Mouse (Mus musculus) intestine, postnatal 0 days (tissue): Measurements from ENCODE around the gene Sox12. TPM values are rescaled to one million over a fixed set of nuclear protein-coding genes. Genes with fewer than 3 reads are reported as not detected.

Experiments used
- ATAC-seq: fragments of 200-750 bp; cut with Nextera tagmentation; 2 replicates; pipeline ENCODE4 v1.8.0; 2017; ENCODE audit warnings: mild to moderate bottlenecking, moderate TSS enrichment, moderate library complexity
- H3K27ac ChIP-seq: fragments of 300-500 bp; sonication (generic); 2 replicates; pipeline ENCODE4 v1.5.1; 2014; ENCODE audit warnings: mild to moderate bottlenecking, low read depth, low read length, moderate library complexity
- H3K27me3 ChIP-seq: fragments of 300-500 bp; sonication (generic); replicated peaks from 2 replicates; pipeline ENCODE4 v1.6.1; 2014; ENCODE audit warnings: low read length, mixed read lengths; ENCODE audit not compliant: control insufficient read depth, insufficient read depth
- H3K36me3 ChIP-seq: fragments of 300-500 bp; sonication (generic); 2 replicates; pipeline ENCODE4 v1.6.1; 2014; ENCODE audit warnings: mild to moderate bottlenecking, moderate library complexity; ENCODE audit not compliant: control insufficient read depth, insufficient read depth
- H3K4me1 ChIP-seq: fragments of 300-500 bp; sonication (generic); replicated peaks from 2 replicates; pipeline ENCODE4 v1.6.1; 2014; ENCODE audit warnings: antibody characterized with exemption, low read length, mixed read lengths; ENCODE audit not compliant: control insufficient read depth, insufficient read depth
- H3K4me2 ChIP-seq: fragments of 300-500 bp; sonication (generic); replicated peaks from 2 replicates; pipeline ENCODE4 v1.6.1; 2014; ENCODE audit warnings: low read depth, mild to moderate bottlenecking, moderate library complexity
- H3K4me3 ChIP-seq: fragments of 300-500 bp; sonication (generic); 2 replicates; pipeline ENCODE4 v1.5.1; 2014; ENCODE audit warnings: low read depth, low read length
- H3K9ac ChIP-seq: fragments of 300-500 bp; sonication (generic); 2 replicates; pipeline ENCODE4 v1.6.1; 2014; ENCODE audit warnings: mild to moderate bottlenecking, low read depth, low read length
- H3K9me3 ChIP-seq: fragments of 300-500 bp; sonication (generic); 2 replicates; pipeline ENCODE4 v1.6.1; 2016; ENCODE audit warnings: mixed run types; ENCODE audit not compliant: control insufficient read depth
- CTCF ChIP-seq: sonication (generic); IDR thresholded peaks from 2 replicates; pipeline ENCODE4 v1.5.1; 2016; ENCODE audit warnings: low read depth, mild to moderate bottlenecking, control low read depth, antibody characterized with exemption, moderate library complexity
- WGBS: fragments of 180-500 bp; shearing (Covaris S2); extraction: QIAGEN DNeasy Blood & Tissue Kit; methylation state at CpG from one replicate; pipeline ENCODE4 v1.1.7; 2014; 5-methylcytosine and 5-hydroxymethylcytosine counted together
- polyA plus RNA-seq: library from polyadenylated mRNA; unstranded; fragments of >200 nt; fragmentation: Nextera tagmentation; extraction: Ambion mirVana; gene quantifications from 2 replicates; pipeline ENCODE4 v1.2.1, GENCODE M21; 2015

Gene Sox12
- polyA plus RNA-seq, 1 experiment from 2014 or later: 2.8 TPM

DNA sequence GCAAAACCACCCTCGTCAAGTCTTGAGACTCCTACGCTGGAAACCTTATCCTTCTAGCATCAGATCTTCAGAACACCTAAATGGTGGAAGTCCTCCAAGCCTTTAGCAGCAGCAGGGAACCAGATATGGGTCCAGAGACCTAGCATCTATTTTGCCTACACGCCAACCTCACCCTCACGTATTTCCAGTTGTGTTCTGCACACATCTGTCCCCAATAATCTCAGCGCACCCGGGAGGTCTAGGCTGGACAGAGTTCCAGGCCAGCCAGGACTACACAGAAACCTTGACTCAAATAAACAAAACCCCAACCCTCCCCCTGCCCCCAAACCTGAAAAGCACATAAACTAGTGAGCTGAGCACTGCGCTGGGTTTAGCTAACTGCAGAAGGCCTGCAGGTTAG, 13.6 kb upstream of the Sox12 start:
- peak overlapping the region; percentile 86 for H3K4me2 ChIP-seq
- no peak for TF ChIP-seq CTCF
- ATAC-seq: no peak
- H3K9ac ChIP-seq: no peak overlapping the region
- no peak overlapping the region for H3K4me3 ChIP-seq
- no peaks in the 10 kb centered on the region for H3K36me3 ChIP-seq
- H3K27ac ChIP-seq: peak overlapping the region; percentile 78; the same call in 1 of the 2 replicates
- H3K27me3 ChIP-seq: no peaks in the 10 kb centered on the region
- 39% methylated on average over 7 of the region's 7 CpGs for WGBS
- no peaks in the 10 kb centered on the region; the same call in 1 of the 2 replicates for H3K9me3 ChIP-seq
- H3K4me1 ChIP-seq: no peaks in the 10 kb centered on the region; the same call in 1 of the 2 replicates

DNA sequence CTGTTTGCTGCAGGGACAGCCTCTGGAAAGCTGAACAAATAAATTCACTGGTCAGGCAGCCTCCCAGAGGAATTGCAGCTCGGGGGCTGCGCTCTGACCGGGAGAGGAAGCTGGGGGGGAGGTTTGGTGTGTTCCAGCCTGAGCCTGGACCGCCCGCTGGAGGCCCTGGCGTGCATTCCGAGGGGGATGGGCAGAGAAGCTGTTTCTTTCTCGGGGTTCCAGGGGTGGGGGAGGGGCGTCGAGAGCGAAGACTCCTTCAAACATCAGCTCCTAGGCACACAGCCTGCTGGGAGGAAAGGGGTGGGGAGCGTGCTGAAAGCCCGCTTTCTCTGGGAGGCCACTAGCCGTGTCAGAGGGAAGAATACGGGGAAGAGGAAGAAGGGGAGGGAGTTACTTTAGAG, 13.1 kb upstream of the Sox12 start:
- Histone ChIP-seq H3K9me3 (no peaks in the 10 kb centered on the region; the same call in 1 of the 2 replicates), H3K36me3 (no peaks in the 10 kb centered on the region), H3K27me3 (no peaks in the 10 kb centered on the region), H3K9ac (no peak overlapping the region), H3K4me1 (no peaks in the 10 kb centered on the region; the same call in 1 of the 2 replicates), H3K4me2 (peak overlapping the region; percentile 86), H3K4me3 (no peak overlapping the region), H3K27ac (peak overlapping the region; percentile 78)
- 10% methylated on average over 15 of the region's 15 CpGs for whole genome bisulfite sequencing
- no peak for TF ChIP-seq CTCF
- ATAC-seq: peak; percentile 15; the same call in 1 of the 2 replicates

DNA sequence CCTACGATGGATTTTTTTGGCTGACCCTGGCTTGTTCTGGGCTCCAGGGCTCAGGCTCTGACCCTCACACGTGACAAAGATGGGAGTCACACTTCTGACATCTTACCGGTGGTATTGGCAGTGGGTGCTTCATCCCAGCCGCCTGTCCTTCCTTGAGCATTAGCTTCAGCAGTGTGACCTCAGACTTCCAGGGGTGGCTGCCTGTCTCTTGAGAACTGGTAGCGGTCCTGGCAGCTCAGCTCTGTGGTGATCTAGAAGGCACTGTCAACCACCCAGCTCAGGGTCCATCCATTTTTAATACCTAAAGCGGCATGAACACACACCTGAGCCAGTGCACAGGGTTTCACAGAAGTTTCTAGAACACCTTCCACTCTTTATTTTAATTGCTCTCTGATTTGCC, 11.9 kb upstream of the Sox12 start:
- Histone ChIP-seq H3K4me1 (no peaks in the 10 kb centered on the region; the same call in 1 of the 2 replicates), H3K4me3 (no peak overlapping the region), H3K27me3 (no peaks in the 10 kb centered on the region), H3K36me3 (no peaks in the 10 kb centered on the region), H3K9ac (no peak overlapping the region), H3K27ac (no peak overlapping the region), H3K4me2 (no peak overlapping the region), H3K9me3 (no peaks in the 10 kb centered on the region)
- WGBS: 77% methylated on average over 6 of the region's 6 CpGs
- TF ChIP-seq CTCF: no peak
- no peak for ATAC-seq

DNA sequence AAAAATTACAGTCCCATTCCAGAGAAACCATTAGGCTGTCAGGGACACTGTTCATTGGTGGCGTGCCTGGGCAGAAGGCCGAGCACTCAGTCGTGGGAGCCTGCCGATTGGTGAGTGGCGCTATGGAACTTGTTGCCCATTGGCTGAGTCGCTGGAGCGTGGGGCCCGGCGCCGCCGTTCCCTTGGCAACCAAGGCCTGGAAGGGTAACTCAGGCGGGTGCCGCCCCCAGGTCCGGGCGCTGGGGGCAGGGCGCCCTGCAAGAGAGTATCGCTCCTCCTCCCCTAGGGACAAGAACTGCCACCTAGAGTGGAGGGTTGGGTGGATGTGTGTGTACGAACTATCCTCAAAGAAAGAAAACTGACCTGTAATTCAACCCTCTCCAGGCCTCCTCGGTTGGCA, 8.3 kb upstream of the Sox12 start:
- H3K27ac ChIP-seq: no peak overlapping the region
- under 1% methylated on average over 19 of the region's 19 CpGs for WGBS
- H3K4me3 ChIP-seq: peak overlapping the region; percentile 25
- no peaks in the 10 kb centered on the region for H3K9me3 ChIP-seq
- no peak overlapping the region for H3K9ac ChIP-seq
- peak overlapping the region; percentile 62 for H3K4me2 ChIP-seq
- H3K36me3 ChIP-seq: no peaks in the 10 kb centered on the region
- H3K4me1 ChIP-seq: no peaks in the 10 kb centered on the region; the same call in 1 of the 2 replicates
- TF ChIP-seq CTCF: peak; percentile 22
- ATAC-seq: peak; percentile 97
- no peaks in the 10 kb centered on the region for H3K27me3 ChIP-seq

DNA sequence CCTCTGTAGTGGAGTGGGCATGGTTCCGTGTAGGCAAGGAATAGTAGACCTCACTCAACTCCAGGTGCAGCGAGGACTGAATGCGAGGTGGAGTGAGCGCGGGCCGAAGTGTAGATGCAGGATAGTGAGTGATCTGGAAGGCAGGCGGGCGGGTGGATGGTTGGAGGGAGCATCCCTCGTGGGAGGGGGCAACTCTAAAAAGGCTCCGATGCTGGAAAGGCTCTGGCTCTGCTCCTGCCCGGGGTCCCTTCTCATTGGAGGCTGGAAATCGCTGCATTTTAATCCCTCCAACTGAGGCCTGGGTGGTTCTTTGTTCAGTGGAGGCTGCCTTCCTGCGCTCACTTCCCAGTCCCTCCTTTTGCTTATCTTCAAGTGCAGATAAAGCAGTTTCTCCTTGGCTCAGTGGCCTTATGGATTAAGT, 1.3 kb upstream of the Sox12 start:
- H3K4me3 ChIP-seq: peak overlapping the region; percentile 74
- H3K36me3 ChIP-seq: no peaks in the 10 kb centered on the region
- H3K27ac ChIP-seq: peak overlapping the region; percentile 47; the same call in 1 of the 2 replicates
- H3K4me2 ChIP-seq: peak overlapping the region; percentile 85
- H3K9ac ChIP-seq: peak overlapping the region; percentile 18
- WGBS: 3% methylated on average over 13 of the region's 13 CpGs
- no peak for TF ChIP-seq CTCF
- no peaks in the 10 kb centered on the region for H3K27me3 ChIP-seq
- ATAC-seq: no peak
- no peaks in the 10 kb centered on the region for H3K4me1 ChIP-seq
- no peaks in the 10 kb centered on the region for H3K9me3 ChIP-seq

DNA sequence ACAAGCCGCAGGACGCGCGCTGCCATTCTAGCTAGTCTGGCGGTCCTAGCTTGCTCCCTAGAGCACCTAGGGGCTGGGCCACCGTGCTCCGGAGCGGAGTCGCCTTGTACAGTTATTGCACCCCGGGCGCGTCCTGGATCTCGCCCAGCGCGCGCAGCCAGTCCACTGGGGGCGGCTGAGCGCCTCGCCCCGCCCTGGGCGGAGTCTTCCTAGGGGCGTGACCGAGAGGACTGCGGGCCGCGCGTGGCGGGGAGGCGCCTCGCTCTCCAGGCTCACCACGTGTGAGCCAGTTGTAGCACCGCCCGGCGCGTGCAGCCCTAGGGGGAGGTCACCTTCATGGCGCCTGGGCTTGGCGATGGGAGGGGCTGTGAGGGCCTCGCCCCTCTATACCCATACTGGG, 828 bp upstream of the Sox12 start:
- Histone ChIP-seq H3K9ac (peak overlapping the region; percentile 18), H3K27me3 (no peaks in the 10 kb centered on the region), H3K4me2 (peak overlapping the region; percentile 85), H3K4me1 (no peaks in the 10 kb centered on the region), H3K9me3 (no peaks in the 10 kb centered on the region), H3K27ac (peak overlapping the region; percentile 47), H3K4me3 (peak overlapping the region; percentile 74), H3K36me3 (no peaks in the 10 kb centered on the region)
- ATAC-seq: peak; percentile 83
- peak; percentile 42 for TF ChIP-seq CTCF
- under 1% methylated on average over 38 of the region's 38 CpGs for WGBS
